Mouse (Mus musculus): ENCODE results near the gene Cald1.

Cald1 gene

DNA sequence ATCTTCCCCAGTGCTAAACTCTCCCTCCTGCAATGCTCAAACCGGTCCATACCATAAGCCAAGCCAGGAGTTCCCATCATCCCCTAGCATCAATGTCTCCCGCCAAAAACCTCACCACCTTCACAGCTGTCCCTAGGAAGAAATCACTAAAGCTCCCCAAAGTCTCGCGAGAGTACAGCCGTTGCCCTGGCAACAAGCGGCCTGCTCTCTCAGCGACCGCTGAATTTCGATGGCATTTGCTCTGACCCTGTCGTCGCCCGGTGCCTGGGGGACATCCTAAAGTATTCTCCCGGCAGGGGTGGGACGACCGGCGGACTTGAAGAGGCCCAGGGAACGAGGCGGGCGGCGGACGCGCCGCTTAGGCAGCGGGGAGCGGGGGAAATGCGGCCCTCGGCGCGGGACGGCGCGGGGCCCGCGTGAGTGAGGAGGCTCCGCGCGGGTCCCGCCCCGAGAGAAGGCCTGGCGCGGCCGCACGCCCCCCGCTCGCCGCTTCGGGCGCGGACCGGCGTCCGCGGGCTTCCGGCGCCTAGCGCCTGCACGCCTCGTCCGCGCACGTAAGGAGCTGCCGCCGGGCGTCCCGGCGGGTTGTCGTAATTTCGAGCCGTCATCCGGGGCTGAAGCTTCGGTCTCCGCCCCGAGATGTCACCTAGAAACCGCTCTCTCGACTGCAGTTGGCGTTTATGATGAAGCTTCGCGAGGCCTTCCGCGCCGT, 182.1 kb downstream of the Cald1 start, which contains the start of gene Agbl3:
Agbl3 (plus strand) TSS at position 202 of the 712 bp plus-strand sequence.
- in situ Hi-C loops (cut with MboI; ENCODE audit: low pct_unique_long_range_greater_than_20kb in 1 of 2, low sequenced_read_pairs in 2 of 2, unreplicated experiment in 1 of 2) = no loop called here

DNA sequence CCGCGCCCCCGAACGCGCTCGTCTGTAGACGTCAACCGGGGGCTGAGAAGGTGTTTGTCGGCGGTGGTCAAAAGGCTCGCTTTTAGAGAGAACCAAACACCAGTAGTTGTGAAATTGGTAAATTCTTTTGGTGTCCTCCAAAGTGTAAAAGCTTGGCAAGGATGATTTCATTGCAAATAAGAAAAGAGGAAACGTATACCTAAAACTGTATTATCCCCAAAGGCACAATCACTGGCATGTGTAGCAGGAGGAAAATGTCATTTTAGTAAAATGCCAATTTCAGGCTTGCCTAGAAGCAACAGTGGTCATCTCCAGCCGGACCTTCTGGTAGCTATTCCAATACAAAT, 182.6 kb downstream of the Cald1 start:
- in situ Hi-C loops (cut with MboI; ENCODE audit: low pct_unique_long_range_greater_than_20kb in 1 of 2, low sequenced_read_pairs in 2 of 2, unreplicated experiment in 1 of 2) = no loop called here

DNA sequence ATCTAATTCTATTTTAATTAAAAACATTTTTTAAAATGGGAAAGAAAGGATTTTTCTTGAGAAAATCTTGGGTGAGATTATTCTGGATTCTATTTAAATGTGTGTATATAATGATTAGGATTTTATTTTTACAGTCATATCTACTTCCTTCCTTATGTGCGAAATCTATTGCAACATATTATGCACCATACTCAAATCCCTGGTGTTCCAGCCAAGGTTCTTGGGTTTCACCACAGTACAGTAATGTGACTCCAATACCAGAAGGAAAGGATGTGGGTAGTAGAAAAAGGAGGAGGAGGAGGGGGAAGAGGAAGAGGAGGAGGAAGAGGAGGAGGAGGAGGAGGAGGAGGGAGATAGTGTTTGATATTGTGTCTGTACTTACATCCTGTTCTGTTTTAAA, 184.2 kb downstream of the Cald1 start:
- in situ Hi-C loops (cut with MboI; ENCODE audit: low pct_unique_long_range_greater_than_20kb in 1 of 2, low sequenced_read_pairs in 2 of 2, unreplicated experiment in 1 of 2) = no loop called here

DNA sequence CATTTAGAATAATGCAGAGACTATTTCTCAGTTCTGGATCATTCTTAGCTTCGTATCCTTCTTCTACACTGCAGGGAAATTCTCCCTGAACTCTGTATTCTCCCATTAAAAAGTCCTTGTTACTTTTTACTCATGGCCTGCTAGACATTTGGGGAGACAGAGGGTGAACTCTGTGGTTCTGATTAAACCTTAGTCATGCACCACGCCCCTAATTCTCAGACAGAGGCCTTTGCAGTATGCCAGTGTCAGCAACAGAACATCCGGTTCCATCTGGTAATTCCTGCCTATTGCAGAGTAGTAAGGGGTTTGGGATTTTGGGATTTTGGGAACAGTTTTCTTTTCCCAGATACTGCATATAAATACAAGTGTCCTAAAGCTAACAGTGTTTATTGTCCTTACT, 198.6 kb downstream of the Cald1 start:
- in situ Hi-C loops (cut with MboI; ENCODE audit: low pct_unique_long_range_greater_than_20kb in 1 of 2, low sequenced_read_pairs in 2 of 2, unreplicated experiment in 1 of 2) = no loop called here

DNA sequence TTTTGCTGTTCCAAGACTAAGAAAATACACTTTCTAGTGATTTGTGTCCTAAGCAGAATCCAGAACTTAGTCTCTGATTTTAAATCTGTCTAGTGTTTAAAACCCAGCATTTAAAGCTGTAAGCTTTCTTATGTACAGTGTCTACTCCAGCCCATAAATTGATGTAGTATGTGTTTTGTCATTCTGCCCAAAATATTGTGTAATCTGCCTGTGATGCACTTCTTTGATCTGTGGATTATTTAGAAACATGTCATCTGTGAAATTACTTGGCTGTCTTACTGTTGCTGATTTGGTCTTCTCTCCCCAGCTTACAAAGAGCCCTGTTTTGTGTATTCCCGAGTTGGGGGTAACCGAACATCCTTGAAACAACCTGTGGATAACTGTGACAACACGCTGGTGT, 199.6 kb downstream of the Cald1 start:
- in situ Hi-C loops (cut with MboI; ENCODE audit: low pct_unique_long_range_greater_than_20kb in 1 of 2, low sequenced_read_pairs in 2 of 2, unreplicated experiment in 1 of 2) = no loop called here

DNA sequence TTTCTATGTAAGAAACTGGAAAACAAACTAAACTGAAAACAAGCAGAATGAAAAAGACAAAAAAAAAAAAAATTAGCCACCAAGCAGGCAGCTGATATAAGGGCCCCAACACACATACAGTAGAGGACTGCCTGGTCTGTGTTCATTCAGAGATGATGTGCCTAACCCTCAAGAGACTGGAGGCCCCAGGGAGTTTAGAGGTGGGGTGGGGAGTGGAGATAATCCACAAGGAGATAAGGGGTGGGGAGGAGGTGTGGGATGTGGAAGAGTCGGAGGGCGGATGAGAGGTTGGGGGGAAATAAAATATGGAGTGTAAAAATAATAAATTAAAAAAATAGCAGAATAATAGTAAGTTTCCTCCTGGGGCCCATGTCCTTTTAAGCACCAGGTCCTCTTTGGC, 207.3 kb downstream of the Cald1 start:
- in situ Hi-C loops (cut with MboI; ENCODE audit: low pct_unique_long_range_greater_than_20kb in 1 of 2, low sequenced_read_pairs in 2 of 2, unreplicated experiment in 1 of 2) = no loop called here

DNA sequence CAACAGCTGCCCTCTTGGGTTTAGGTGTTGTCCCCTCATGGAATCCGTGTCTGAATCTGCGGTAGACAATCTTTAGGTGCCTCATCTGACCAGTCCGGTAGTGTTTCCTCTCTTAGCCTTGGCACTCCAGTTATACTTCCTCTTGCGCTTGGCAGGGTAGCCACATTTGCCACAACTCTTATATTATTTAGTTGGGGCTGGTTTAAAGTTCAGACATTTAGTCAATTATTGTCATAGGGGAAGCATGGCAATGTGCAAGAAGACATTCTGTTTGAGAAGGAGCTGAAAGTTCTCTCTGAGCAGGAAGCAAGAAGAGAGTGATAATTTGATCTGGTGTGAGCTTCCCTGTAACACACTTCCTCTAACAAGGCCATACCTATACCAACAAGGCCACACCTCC, 212.4 kb downstream of the Cald1 start:
- in situ Hi-C loops (cut with MboI; ENCODE audit: low pct_unique_long_range_greater_than_20kb in 1 of 2, low sequenced_read_pairs in 2 of 2, unreplicated experiment in 1 of 2) = no loop called here

DNA sequence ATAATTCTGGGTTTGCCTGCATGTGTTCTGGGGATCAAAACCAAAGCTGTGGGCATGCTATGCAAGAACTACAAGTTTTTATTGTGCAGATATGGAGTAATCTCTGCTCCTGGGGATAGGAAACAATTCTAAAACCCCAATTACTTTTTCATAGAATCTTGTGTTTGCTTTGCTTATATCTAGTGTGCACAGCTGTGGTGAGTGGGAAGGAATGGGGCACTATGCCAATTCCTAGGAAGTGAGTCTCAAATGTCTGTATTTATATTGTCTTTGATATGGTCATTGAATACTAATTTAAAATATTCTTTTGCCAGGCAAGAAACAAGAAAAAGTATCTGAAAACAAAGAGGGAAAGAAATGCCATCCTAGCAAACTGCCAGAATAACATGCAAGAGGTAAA, 226.1 kb downstream of the Cald1 start:
- in situ Hi-C loops (cut with MboI; ENCODE audit: low pct_unique_long_range_greater_than_20kb in 1 of 2, low sequenced_read_pairs in 2 of 2, unreplicated experiment in 1 of 2) = no loop called here

Measured in mouse embryonic stem cell (cell line).